Mouse (Mus musculus) bone marrow, adult 2 months (tissue): ENCODE results near the gene Zfp704. TPM values are rescaled to one million over a fixed set of nuclear protein-coding genes. Genes with fewer than 3 reads are reported as not detected.

ENCODE experiments used
- H3K27ac ChIP-seq: fragments of 200-500 bp; 2 replicates; pipeline ENCODE4 v1.5.1; 2012; ENCODE audit warnings: low read depth, mild to moderate bottlenecking, control low read depth, inconsistent platforms, low read length; ENCODE audit not compliant: control insufficient read depth, poor library complexity, insufficient read depth
- H3K4me1 ChIP-seq: fragments of 200-500 bp; 2 replicates; pipeline ENCODE4 v1.6.1; 2011; ENCODE audit warnings: low read length; ENCODE audit not compliant: control insufficient read depth, insufficient read depth
- H3K4me3 ChIP-seq: fragments of 200-500 bp; replicated peaks from 2 replicates; pipeline ENCODE3; 2011; ENCODE audit warnings: mild to moderate bottlenecking, low read depth, low read length, control low read depth; ENCODE audit not compliant: control insufficient read depth
- CTCF ChIP-seq: fragments of 200-500 bp; IDR thresholded peaks from 2 replicates; pipeline ENCODE4 v1.5.1; 2011; ENCODE audit warnings: low read length, control low read depth; ENCODE audit not compliant: control insufficient read depth, insufficient read depth
- POLR2A ChIP-seq: fragments of 200-500 bp; IDR thresholded peaks from 2 replicates; pipeline ENCODE4 v1.6.1; 2011; ENCODE audit warnings: low read depth, mild to moderate bottlenecking, control low read depth, low read length, borderline replicate concordance; ENCODE audit not compliant: control insufficient read depth
- WGBS: fragments of 180-500 bp; shearing (Covaris S2); methylation state at CpG from one replicate; pipeline ENCODE4 v1.1.7; 2018; 5-methylcytosine and 5-hydroxymethylcytosine counted together
- polyA plus RNA-seq: library from polyadenylated mRNA; stranded (reverse); fragments of >200 nt; gene quantifications from 2 replicates; pipeline ENCODE4 v1.2.4, GENCODE M21; 2011; ENCODE audit warnings: low replicate concordance; ENCODE audit not compliant: missing spikeins, insufficient read depth, insufficient read length

Zfp704 gene
- polyA plus RNA-seq, 1 experiment = 1.2 TPM

GRCm38 (mm10) chr3:9403255-9404050 lies 206.4 kb downstream of the Zfp704 start:
- H3K4me3 ChIP-seq = peak overlapping the region; percentile 38
- 8% methylated on average over 5 of the region's 5 CpGs for WGBS
- H3K4me1 ChIP-seq = peaks cover 6% of the 10 kb centered on the region; the same call in 1 of the 2 replicates
- H3K27ac ChIP-seq = no peak overlapping the region
- TF ChIP-seq CTCF (no peak), POLR2A (no peak)

GRCm38 (mm10) chr3:9402836-9403235 lies 207.0 kb downstream of the Zfp704 start:
- Histone ChIP-seq H3K4me3 (peak overlapping the region; percentile 38), H3K27ac (no peak overlapping the region), H3K4me1 (peaks cover 6% of the 10 kb centered on the region; the same call in 1 of the 2 replicates)
- TF ChIP-seq CTCF = no peak
- no peak for TF ChIP-seq POLR2A
- under 1% methylated on average over 5 of the region's 5 CpGs for WGBS

GRCm38 (mm10) chr3:9402345-9402744 lies 207.5 kb downstream of the Zfp704 start:
- Histone ChIP-seq H3K4me1 (peaks cover 6% of the 10 kb centered on the region; the same call in 1 of the 2 replicates), H3K4me3 (no peak overlapping the region), H3K27ac (no peak overlapping the region)
- 29% methylated on average over 5 of the region's 5 CpGs for WGBS
- TF ChIP-seq CTCF = no peak
- no peak for TF ChIP-seq POLR2A

GRCm38 (mm10) chr3:9401685-9402084 lies 208.2 kb downstream of the Zfp704 start:
- WGBS = 50% methylated on average over 6 of the region's 6 CpGs
- TF ChIP-seq CTCF (no peak), POLR2A (no peak)
- H3K27ac ChIP-seq = no peak overlapping the region
- no peak overlapping the region for H3K4me3 ChIP-seq
- H3K4me1 ChIP-seq = peaks cover 6% of the 10 kb centered on the region; the same call in 1 of the 2 replicates

- H3K4me1 ChIP-seq = peaks cover 6% of the 10 kb centered on the region; the same call in 1 of the 2 replicates
These were observed 209.0 kb downstream of the Zfp704 start for GRCm38 (mm10) chr3:9400886-9401221.

GRCm38 (mm10) chr3:9400201-9400885 lies 209.5 kb downstream of the Zfp704 start:
- Histone ChIP-seq H3K27ac (no peak overlapping the region), H3K4me3 (no peak overlapping the region), H3K4me1 (peaks cover 6% of the 10 kb centered on the region; the same call in 1 of the 2 replicates)
- 32% methylated on average over 3 of the region's 3 CpGs for WGBS
- TF ChIP-seq POLR2A (no peak), CTCF (peak; percentile 11; the same call in 1 of the 2 replicates)

More at GRCm38 (mm10) chr3:9400886-9401221, 209.0 kb downstream of the Zfp704 start:
- H3K27ac ChIP-seq = no peak overlapping the region
- H3K4me3 ChIP-seq = no peak overlapping the region
- WGBS = 32% methylated on average over 3 of the region's 3 CpGs
- TF ChIP-seq CTCF (no peak), POLR2A (no peak)

- H3K4me3 ChIP-seq = no peak overlapping the region
- peaks cover 6% of the 10 kb centered on the region; the same call in 1 of the 2 replicates for H3K4me1 ChIP-seq
- no peak for TF ChIP-seq POLR2A
- no peak for TF ChIP-seq CTCF
- H3K27ac ChIP-seq = no peak overlapping the region
- WGBS = 50% methylated on average over 5 of the region's 5 CpGs
These were observed 211.6 kb downstream of the Zfp704 start for GRCm38 (mm10) chr3:9398271-9398670.
